Mouse (Mus musculus) T-cell, adult 2 months (primary cell): ENCODE results near the gene St3gal5.
"Not testable (repeated sequence)": the region's sequence is repeated elsewhere in the genome, so short reads cannot be mapped to it uniquely, and the experiment has no call there.

Experiments
- DNase-seq: peaks from one replicate; pipeline ENCODE4 v3.0.0; 2022; ENCODE audit warnings: low spot score

Gene St3gal5

GRCm38 (mm10) chr6:72097181-72097995 lies at the start of gene St3gal5:
Gene St3gal5 (plus strand): TSS chr6:72097592.
- DNase-seq, result peak; percentile 79

- DNase-seq, result no peak
Observed at GRCm38 (mm10) chr6:72048643-72049042, 48.7 kb upstream of the St3gal5 start.

- DNase-seq, result no peak
Observed at GRCm38 (mm10) chr6:72049941-72050340, 47.5 kb upstream of the St3gal5 start.

- DNase-seq, result no peak
Observed at GRCm38 (mm10) chr6:72050827-72051226, 46.6 kb upstream of the St3gal5 start.

- no peak for DNase-seq
Observed at GRCm38 (mm10) chr6:72051247-72051646, 46.1 kb upstream of the St3gal5 start.

- no peak for DNase-seq
Observed at GRCm38 (mm10) chr6:72051757-72052156, 45.6 kb upstream of the St3gal5 start.

GRCm38 (mm10) chr6:72056548-72056947 lies 40.8 kb upstream of the St3gal5 start:
- no peak for DNase-seq

GRCm38 (mm10) chr6:72058398-72058889 lies 38.9 kb upstream of the St3gal5 start:
- no peak for DNase-seq

GRCm38 (mm10) chr6:72060677-72061076 lies 36.7 kb upstream of the St3gal5 start:
- not testable (repeated sequence) for DNase-seq

GRCm38 (mm10) chr6:72063718-72064117 lies 33.7 kb upstream of the St3gal5 start:
- no peak for DNase-seq

GRCm38 (mm10) chr6:72065988-72066387 lies 31.4 kb upstream of the St3gal5 start:
- no peak for DNase-seq

- DNase-seq, result no peak
Observed at GRCm38 (mm10) chr6:72068436-72068835, 29.0 kb upstream of the St3gal5 start.

GRCm38 (mm10) chr6:72071281-72071870 lies 26.0 kb upstream of the St3gal5 start:
- DNase-seq, result no peak

GRCm38 (mm10) chr6:72073781-72074180 lies 23.6 kb upstream of the St3gal5 start:
- no peak for DNase-seq

- DNase-seq, result no peak
Observed at GRCm38 (mm10) chr6:72076512-72076911, 20.9 kb upstream of the St3gal5 start.

- DNase-seq, result no peak
Observed at GRCm38 (mm10) chr6:72078178-72078577, 19.2 kb upstream of the St3gal5 start.

- no peak for DNase-seq
Observed at GRCm38 (mm10) chr6:72081318-72082024, 15.9 kb upstream of the St3gal5 start.

GRCm38 (mm10) chr6:72087402-72087801 lies 10.0 kb upstream of the St3gal5 start:
- no peak for DNase-seq

- no peak for DNase-seq
Observed at GRCm38 (mm10) chr6:72089865-72090264, 7.5 kb upstream of the St3gal5 start.

- DNase-seq, result no peak
Observed at GRCm38 (mm10) chr6:72091007-72091406, 6.4 kb upstream of the St3gal5 start.

GRCm38 (mm10) chr6:72093121-72093520 lies 4.3 kb upstream of the St3gal5 start:
- no peak for DNase-seq

- DNase-seq, result peak; percentile 14
Observed at GRCm38 (mm10) chr6:72096217-72096616, 1.2 kb upstream of the St3gal5 start.

- DNase-seq, result no peak
Observed at GRCm38 (mm10) chr6:72096669-72097068, 723 bp upstream of the St3gal5 start.
